22 mouse cellular contexts compared by ENCODE assay signal in genomic region chr11:46120084-46120483, GRCm38 (mm10). TPM values are rescaled to one million over a fixed set of nuclear protein-coding genes. Genes with fewer than 3 reads are reported as not detected.
A peak's percentile ranks its signal among the peaks of the same experiment; 100 is the strongest.
DNase-seq lines count a peak whose midpoint lies in the region; ATAC-seq and TF ChIP-seq lines count a peak whose summit lies in the region.
"Had no signal": no experiment of that assay in that cellular context is flagged by ENCODE, and none has a peak within 500 bp of the region (broad histone marks: within the 10 kb centered on the region; RNA-seq: fewer than 3 reads in every experiment).

No protein-coding gene starts in this region.

- no peaks in the 10 kb centered on the region for H3K9me3 ChIP-seq in kidney, embryonic 15.5 days (replicated peaks)
- H3K9me3 ChIP-seq: heart, embryonic 13.5 days; hindbrain, embryonic 10.5 days; intestine, embryonic 15.5 days; liver, embryonic 13.5 days; megakaryocyte, embryonic 14.5 days; midbrain, embryonic 13.5 days had no signal

- no peak for TF ChIP-seq CTCF in bone marrow macrophage, adult 2 months (IDR thresholded peaks at IDR 0.05; ENCODE audit: low read depth, low read length)

- no peak for TF ChIP-seq POLR2A in bone marrow macrophage, adult 2 months (IDR thresholded peaks at IDR 0.05; ENCODE audit: borderline replicate concordance, low read depth, low read length)

- peak; percentile 96 for DNase-seq in heart, adult 11 months
- DNase-seq in heart, postnatal 25 days (ENCODE audit: low spot score): no peak
- DNase-seq in kidney, adult 18-20 months: no peak
- DNase-seq in urinary bladder, postnatal 4 days (ENCODE audit: low spot score in 2 of 2): no peak
- DNase-seq: adrenal gland, adult 8-10 months; cerebellum, adult 8-10 months; cerebellum, postnatal 36 days; forebrain, postnatal 0 days; left cerebral cortex, postnatal 4 days; liver, embryonic 13.5 days had no signal

- H3K4me2 ChIP-seq in kidney, embryonic 15.5 days: no peak overlapping the region
- H3K4me2 ChIP-seq: heart, embryonic 13.5 days; intestine, embryonic 15.5 days; liver, embryonic 13.5 days; lung, embryonic 14.5 days; midbrain, embryonic 13.5 days had no signal

- peak overlapping the region; percentile 41; the same call in 1 of the 2 replicates for H3K27ac ChIP-seq in kidney, embryonic 15.5 days
- peak overlapping the region; percentile 78 for H3K27ac ChIP-seq in bone marrow macrophage, adult 2 months (ENCODE audit: insufficient read depth, low read depth, low read length)
- peak overlapping the region; percentile 75 for H3K27ac ChIP-seq in macrophage
- H3K27ac ChIP-seq: hindbrain, embryonic 10.5 days; intestine, embryonic 15.5 days; kidney, postnatal 0 days; liver, embryonic 13.5 days; midbrain, embryonic 13.5 days had no signal

- WGBS in kidney, embryonic 15.5 days: 85% methylated on average over 10 of the region's 10 CpGs
- 54% methylated on average over 10 of the region's 10 CpGs for WGBS in macrophage (ENCODE audit: missing documents)

- H3K27me3 ChIP-seq in kidney, embryonic 15.5 days: no peaks in the 10 kb centered on the region
- H3K27me3 ChIP-seq: heart, embryonic 13.5 days; intestine, embryonic 15.5 days; liver, embryonic 13.5 days; midbrain, embryonic 13.5 days had no signal

- H3K4me1 ChIP-seq in kidney, embryonic 15.5 days: peaks cover 26% of the 10 kb centered on the region
- H3K4me1 ChIP-seq in bone marrow macrophage, adult 2 months (ENCODE audit: control insufficient read depth, insufficient read depth, low read length): peaks cover 29% of the 10 kb centered on the region
- H3K4me1 ChIP-seq: liver, embryonic 13.5 days; megakaryocyte, embryonic 14.5 days; midbrain, embryonic 13.5 days had no signal

- no peaks in the 10 kb centered on the region for H3K79me2 ChIP-seq in macrophage (ENCODE audit: inconsistent target)

- H3K4me3 ChIP-seq in kidney, embryonic 15.5 days (replicated peaks): no peak overlapping the region
- H3K4me3 ChIP-seq in bone marrow macrophage, adult 2 months (ENCODE audit: insufficient read depth, low read length): no peak overlapping the region
- H3K4me3 ChIP-seq in macrophage (ENCODE audit: inconsistent target): no peak overlapping the region
- H3K4me3 ChIP-seq: heart, embryonic 13.5 days; hindbrain, embryonic 10.5 days; intestine, embryonic 15.5 days; liver, embryonic 13.5 days; megakaryocyte, embryonic 14.5 days; midbrain, embryonic 13.5 days had no signal

- H3K9ac ChIP-seq in kidney, embryonic 15.5 days: no peak overlapping the region
- H3K9ac ChIP-seq: forebrain, postnatal 0 days; heart, embryonic 13.5 days; intestine, embryonic 15.5 days; liver, embryonic 13.5 days; lung, embryonic 14.5 days; midbrain, embryonic 13.5 days had no signal

- H3K36me3 ChIP-seq in kidney, embryonic 15.5 days: peaks cover 52% of the 10 kb centered on the region
- H3K36me3 ChIP-seq in macrophage (ENCODE audit: inconsistent target): no peaks in the 10 kb centered on the region
- H3K36me3 ChIP-seq: liver, embryonic 13.5 days had no signal

- no peak for ATAC-seq in kidney, embryonic 15.5 days (replicated peaks; ENCODE audit: low FRiP score)
- ATAC-seq: activated CD4-positive, CD25-positive, alpha-beta regulatory T cell, adult 4 months; forebrain, postnatal 0 days; hindbrain, embryonic 16.5 days; intestine, embryonic 15.5 days; midbrain, embryonic 13.5 days had no signal

- intact Hi-C loops in heart, postnatal 25 days (cut with DNase I): loop anchor here (10.0 kb wide), 1 partner anchor 165 kb away; the partner anchor contains the start of gene Thg1l

RNA-seq across cellular contexts. Expression of gene Nipal4, which starts 46.2 kb away (rescaled TPM):
- total RNA-seq in heart, postnatal 25 days (2021): under 1 TPM in 1 of 2 experiments, not detected in 1; 0.08 TPM
- polyA plus RNA-seq in kidney, embryonic 15.5 days (2015; fragmentation: Nextera tagmentation; extraction: Ambion mirVana): 0.48 and 1.2 TPM in 2 replicates
- polyA plus RNA-seq in bone marrow macrophage, adult 2 months (2012; ENCODE audit: insufficient read depth, insufficient read length, missing spikeins): not detected in 2 replicates
- total RNA-seq in macrophage (2018; cell fraction: chromatin; rRNA removed): not detected
- under 1 TPM in 5 of 26 experiments, not detected in 21; 0.03 to 0.09 (median 0.04) TPM for total RNA-seq in macrophage (2018; cell fraction: cytosol; rRNA removed)
- total RNA-seq in macrophage (2018; cell fraction: nucleus; rRNA removed): not detected
- not detected in 3 replicates for polyA plus RNA-seq in macrophage (2018)
